Mouse (Mus musculus): Measurements from ENCODE around the gene Urah. TPM values are rescaled to one million over a fixed set of nuclear protein-coding genes. Genes with fewer than 3 reads are reported as not detected.

Gene Urah
- polyA plus RNA-seq, 1 experiment from 2014 or later: 1.1 TPM

- H3K9ac ChIP-seq (ENCODE audit: low read length): peak within 1 kb of the TSS; percentile 80
- H3K4me2 ChIP-seq (ENCODE audit: low read depth, low read length): peak within 1 kb of the TSS; percentile 98
- H3K27me3 ChIP-seq (ENCODE audit: control insufficient read depth, insufficient read depth, low read length): no peaks in the 10 kb centered on the region
- H3K36me3 ChIP-seq (ENCODE audit: control insufficient read depth, insufficient read depth): peaks cover 58% of the 10 kb centered on the region
- H3K4me1 ChIP-seq (ENCODE audit: control insufficient read depth, insufficient read depth, low read length): peaks cover 23% of the 10 kb centered on the region
- ATAC-seq (replicated peaks; ENCODE audit: extremely low read depth, insufficient read depth, low FRiP score): 0 out of 2 replicates have a peak, but pooled peaks have one; percentile 11
- H3K9me3 ChIP-seq (replicated peaks; ENCODE audit: control insufficient read depth, low read length): no peaks in the 10 kb centered on the region
- 30% methylated on average over 40 of the region's 40 CpGs for WGBS
- H3K4me3 ChIP-seq (ENCODE audit: low read length): peak within 1 kb of the TSS; percentile 80
- peak within 1 kb of the TSS; percentile 95 for H3K27ac ChIP-seq (ENCODE audit: low read length)
These were observed 23.0 kb downstream of the Urah start, which contains the start of gene Bet1l for GRCm38 (mm10) chr7:140857550-140858505. TSS of gene Bet1l (minus strand) at chr7:140857577.

DNA sequence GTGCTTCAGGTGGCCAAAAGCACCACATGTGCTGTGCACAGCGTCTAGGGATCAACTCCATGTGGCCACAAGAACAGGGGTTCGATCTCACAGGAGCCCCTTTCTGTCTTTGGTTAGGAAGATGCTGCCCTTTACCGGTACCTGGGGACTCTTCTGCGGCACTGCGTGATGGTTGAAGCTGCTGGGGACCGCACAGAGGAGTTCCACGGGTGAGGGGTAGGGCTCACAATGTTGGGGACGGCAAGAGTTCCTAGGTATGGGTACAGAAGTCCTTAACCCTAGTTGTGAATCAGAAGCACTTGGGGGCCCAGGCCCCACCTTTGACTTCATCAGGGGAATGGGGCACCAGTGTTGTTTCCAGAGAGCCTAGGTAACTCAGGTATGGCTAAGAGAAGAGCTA is 23.9 kb downstream of the Urah start:
- Histone ChIP-seq H3K27me3 (ENCODE audit: control insufficient read depth, insufficient read depth, low read length) (no peaks in the 10 kb centered on the region), H3K9me3 (replicated peaks; ENCODE audit: control insufficient read depth, low read length) (no peaks in the 10 kb centered on the region), H3K9ac (ENCODE audit: low read length) (peak overlapping the region; percentile 80), H3K36me3 (ENCODE audit: control insufficient read depth, insufficient read depth) (peaks cover 58% of the 10 kb centered on the region), H3K4me3 (ENCODE audit: low read length) (no peak overlapping the region; the same call in 1 of the 2 replicates), H3K4me1 (ENCODE audit: control insufficient read depth, insufficient read depth, low read length) (peaks cover 23% of the 10 kb centered on the region), H3K4me2 (ENCODE audit: low read depth, low read length) (peak overlapping the region; percentile 98), H3K27ac (ENCODE audit: low read length) (no peak overlapping the region)
- no peak for ATAC-seq (replicated peaks; ENCODE audit: extremely low read depth, insufficient read depth, low FRiP score)
- WGBS: 95% methylated on average over 8 of the region's 8 CpGs

- Histone ChIP-seq H3K9me3 (replicated peaks; ENCODE audit: control insufficient read depth, low read length) (no peaks in the 10 kb centered on the region), H3K36me3 (ENCODE audit: control insufficient read depth, insufficient read depth) (peaks cover 60% of the 10 kb centered on the region), H3K27me3 (ENCODE audit: control insufficient read depth, insufficient read depth, low read length) (no peaks in the 10 kb centered on the region), H3K27ac (ENCODE audit: low read length) (no peak overlapping the region), H3K9ac (ENCODE audit: low read length) (no peak overlapping the region), H3K4me2 (ENCODE audit: low read depth, low read length) (no peak overlapping the region), H3K4me3 (ENCODE audit: low read length) (no peak overlapping the region), H3K4me1 (ENCODE audit: control insufficient read depth, insufficient read depth, low read length) (peaks cover 21% of the 10 kb centered on the region)
- no peak for ATAC-seq (replicated peaks; ENCODE audit: extremely low read depth, insufficient read depth, low FRiP score)
- 72% methylated on average over 6 of the region's 6 CpGs for WGBS
These were observed 25.2 kb downstream of the Urah start for GRCm38 (mm10) chr7:140859997-140860396.

- Histone ChIP-seq H3K27ac (ENCODE audit: low read length) (no peak overlapping the region), H3K4me2 (ENCODE audit: low read depth, low read length) (no peak overlapping the region), H3K4me3 (ENCODE audit: low read length) (no peak overlapping the region), H3K9me3 (replicated peaks; ENCODE audit: control insufficient read depth, low read length) (no peaks in the 10 kb centered on the region), H3K9ac (ENCODE audit: low read length) (no peak overlapping the region), H3K4me1 (ENCODE audit: control insufficient read depth, insufficient read depth, low read length) (peaks cover 15% of the 10 kb centered on the region), H3K27me3 (ENCODE audit: control insufficient read depth, insufficient read depth, low read length) (no peaks in the 10 kb centered on the region), H3K36me3 (ENCODE audit: control insufficient read depth, insufficient read depth) (peaks cover 61% of the 10 kb centered on the region)
- 81% methylated on average over 5 of the region's 5 CpGs for WGBS
- no peak for ATAC-seq (replicated peaks; ENCODE audit: extremely low read depth, insufficient read depth, low FRiP score)
These were observed 25.9 kb downstream of the Urah start for GRCm38 (mm10) chr7:140860728-140861127.

- Histone ChIP-seq H3K27ac (ENCODE audit: low read length) (no peak overlapping the region), H3K9ac (ENCODE audit: low read length) (no peak overlapping the region), H3K4me2 (ENCODE audit: low read depth, low read length) (no peak overlapping the region), H3K27me3 (ENCODE audit: control insufficient read depth, insufficient read depth, low read length) (no peaks in the 10 kb centered on the region), H3K4me1 (ENCODE audit: control insufficient read depth, insufficient read depth, low read length) (no peaks in the 10 kb centered on the region), H3K9me3 (replicated peaks; ENCODE audit: control insufficient read depth, low read length) (no peaks in the 10 kb centered on the region), H3K4me3 (ENCODE audit: low read length) (no peak overlapping the region), H3K36me3 (ENCODE audit: control insufficient read depth, insufficient read depth) (peaks cover 66% of the 10 kb centered on the region)
- WGBS: 84% methylated on average over 12 of the region's 12 CpGs
- no peak for ATAC-seq (replicated peaks; ENCODE audit: extremely low read depth, insufficient read depth, low FRiP score)
These were observed 29.9 kb downstream of the Urah start for GRCm38 (mm10) chr7:140864761-140865160.

- no peak overlapping the region for H3K9ac ChIP-seq (ENCODE audit: low read length)
- no peaks in the 10 kb centered on the region for H3K27me3 ChIP-seq (ENCODE audit: control insufficient read depth, insufficient read depth, low read length)
- WGBS: 86% methylated on average over 4 of the region's 4 CpGs
- peaks cover 24% of the 10 kb centered on the region for H3K36me3 ChIP-seq (ENCODE audit: control insufficient read depth, insufficient read depth)
- H3K4me2 ChIP-seq (ENCODE audit: low read depth, low read length): no peak overlapping the region
- no peak overlapping the region for H3K4me3 ChIP-seq (ENCODE audit: low read length)
- H3K4me1 ChIP-seq (ENCODE audit: control insufficient read depth, insufficient read depth, low read length): no peaks in the 10 kb centered on the region
- H3K9me3 ChIP-seq (replicated peaks; ENCODE audit: control insufficient read depth, low read length): no peaks in the 10 kb centered on the region
- no peak for ATAC-seq (replicated peaks; ENCODE audit: extremely low read depth, insufficient read depth, low FRiP score)
- no peak overlapping the region for H3K27ac ChIP-seq (ENCODE audit: low read length)
These were observed 39.4 kb downstream of the Urah start for GRCm38 (mm10) chr7:140874224-140874623.

DNA sequence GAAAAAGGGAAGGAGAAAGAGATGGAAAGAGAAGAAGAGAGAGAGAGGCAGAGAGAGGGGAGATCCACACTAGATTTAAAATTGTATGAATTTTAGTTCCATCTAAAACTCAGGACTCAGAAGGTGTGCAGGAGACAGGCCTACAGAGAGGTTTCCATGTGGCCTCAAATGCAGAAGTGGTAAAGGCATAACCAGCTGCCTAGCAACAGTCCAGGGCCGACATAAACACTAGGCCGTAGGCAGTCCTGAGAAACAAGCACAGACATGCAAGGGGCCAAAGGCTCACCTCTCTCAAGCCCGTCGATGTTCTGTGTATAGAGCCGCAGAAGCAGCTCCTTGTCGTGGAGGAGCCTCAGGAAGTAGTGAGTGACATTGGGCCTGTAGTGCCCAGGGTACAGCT is 42.5 kb downstream of the Urah start:
- WGBS: 76% methylated on average over 6 of the region's 6 CpGs
- H3K9ac ChIP-seq (ENCODE audit: low read length): no peak overlapping the region
- H3K4me3 ChIP-seq (ENCODE audit: low read length): no peak overlapping the region
- H3K4me2 ChIP-seq (ENCODE audit: low read depth, low read length): no peak overlapping the region
- no peak for ATAC-seq (replicated peaks; ENCODE audit: extremely low read depth, insufficient read depth, low FRiP score)
- H3K36me3 ChIP-seq (ENCODE audit: control insufficient read depth, insufficient read depth): peaks cover 21% of the 10 kb centered on the region
- H3K27me3 ChIP-seq (ENCODE audit: control insufficient read depth, insufficient read depth, low read length): no peaks in the 10 kb centered on the region
- H3K4me1 ChIP-seq (ENCODE audit: control insufficient read depth, insufficient read depth, low read length): peaks cover 11% of the 10 kb centered on the region; the same call in 1 of the 2 replicates
- H3K27ac ChIP-seq (ENCODE audit: low read length): no peak overlapping the region
- H3K9me3 ChIP-seq (replicated peaks; ENCODE audit: control insufficient read depth, low read length): no peaks in the 10 kb centered on the region

- Histone ChIP-seq H3K9ac (ENCODE audit: low read length) (no peak overlapping the region), H3K4me1 (ENCODE audit: control insufficient read depth, insufficient read depth, low read length) (peaks cover 16% of the 10 kb centered on the region), H3K9me3 (replicated peaks; ENCODE audit: control insufficient read depth, low read length) (no peaks in the 10 kb centered on the region), H3K27ac (ENCODE audit: low read length) (no peak overlapping the region), H3K4me2 (ENCODE audit: low read depth, low read length) (peak overlapping the region; percentile 17; the same call in 1 of the 2 replicates), H3K36me3 (ENCODE audit: control insufficient read depth, insufficient read depth) (peaks cover 20% of the 10 kb centered on the region), H3K27me3 (ENCODE audit: control insufficient read depth, insufficient read depth, low read length) (no peaks in the 10 kb centered on the region), H3K4me3 (ENCODE audit: low read length) (no peak overlapping the region)
- no peak for ATAC-seq (replicated peaks; ENCODE audit: extremely low read depth, insufficient read depth, low FRiP score)
- WGBS: 74% methylated on average over 7 of the region's 7 CpGs
These were observed 44.5 kb downstream of the Urah start for GRCm38 (mm10) chr7:140879355-140879754.

- Histone ChIP-seq H3K36me3 (ENCODE audit: control insufficient read depth, insufficient read depth) (peaks cover 13% of the 10 kb centered on the region), H3K4me1 (ENCODE audit: control insufficient read depth, insufficient read depth, low read length) (peaks cover 16% of the 10 kb centered on the region), H3K9me3 (replicated peaks; ENCODE audit: control insufficient read depth, low read length) (no peaks in the 10 kb centered on the region), H3K4me2 (ENCODE audit: low read depth, low read length) (peak overlapping the region; percentile 73), H3K4me3 (ENCODE audit: low read length) (peak overlapping the region; percentile 97), H3K27me3 (ENCODE audit: control insufficient read depth, insufficient read depth, low read length) (no peaks in the 10 kb centered on the region), H3K9ac (ENCODE audit: low read length) (peak overlapping the region; percentile 88), H3K27ac (ENCODE audit: low read length) (peak overlapping the region; percentile 20; the same call in 1 of the 2 replicates)
- no peak for ATAC-seq (replicated peaks; ENCODE audit: extremely low read depth, insufficient read depth, low FRiP score)
- 73% methylated on average over 3 of the region's 3 CpGs for WGBS
These were observed 45.6 kb downstream of the Urah start for GRCm38 (mm10) chr7:140880419-140880818.
